Mouse (Mus musculus): ENCODE results near the gene Cyp4a32.
"Not testable (repeated sequence)": the region's sequence is repeated elsewhere in the genome, so short reads cannot be mapped to it uniquely, and the experiment has no call there.

The Cyp4a32 gene

DNA sequence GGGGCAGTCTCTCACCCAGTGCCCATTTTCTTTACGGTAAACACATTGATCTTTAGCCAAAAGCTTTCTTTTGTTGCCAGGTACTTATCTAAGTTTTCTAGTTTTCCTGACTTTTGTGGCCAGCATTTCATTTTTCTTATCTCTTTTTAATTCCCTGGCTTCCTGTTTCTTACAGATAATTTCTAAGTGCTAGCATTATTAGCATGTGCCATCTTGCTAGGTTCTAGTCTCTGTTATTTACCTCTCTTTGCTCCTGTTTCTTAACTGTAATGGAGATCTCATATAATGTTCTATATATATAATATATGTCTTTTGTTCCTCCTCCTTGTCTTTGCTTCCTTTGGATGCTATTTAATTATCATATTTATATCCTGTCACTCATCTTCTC is 55.8 kb downstream of the Cyp4a32 start:
- DNase-seq (ENCODE audit: low spot score in 2 of 2): not testable (repeated sequence)

GRCm38 (mm10) chr4:115657104-115657866 is 56.5 kb downstream of the Cyp4a32 start:
- no peak for DNase-seq (ENCODE audit: low spot score in 2 of 2)

GRCm38 (mm10) chr4:115657867-115658249 is 57.1 kb downstream of the Cyp4a32 start:
- no peak for DNase-seq (ENCODE audit: low spot score in 2 of 2)

DNA sequence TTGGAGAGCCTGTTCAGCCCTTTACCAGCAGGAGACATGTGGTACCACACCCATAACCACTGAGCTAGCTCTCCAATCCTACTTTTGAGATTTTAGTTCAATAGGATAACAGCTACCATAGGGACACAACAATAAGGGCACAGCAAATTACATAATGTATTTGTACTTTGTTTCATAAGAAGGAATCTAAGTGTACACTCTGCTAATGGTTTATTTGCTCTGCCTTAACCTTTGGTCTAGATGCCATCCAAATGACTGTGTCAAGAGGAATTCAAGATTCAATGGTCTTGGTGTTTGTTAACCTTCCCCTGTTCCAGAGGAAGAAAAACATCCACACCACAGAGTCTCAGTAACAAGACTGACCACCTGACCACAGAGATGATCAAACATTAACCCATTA is 58.4 kb downstream of the Cyp4a32 start:
- no peak for DNase-seq (ENCODE audit: low spot score in 2 of 2)
